Mouse (Mus musculus): ENCODE results near the gene Aktip.

DNA sequence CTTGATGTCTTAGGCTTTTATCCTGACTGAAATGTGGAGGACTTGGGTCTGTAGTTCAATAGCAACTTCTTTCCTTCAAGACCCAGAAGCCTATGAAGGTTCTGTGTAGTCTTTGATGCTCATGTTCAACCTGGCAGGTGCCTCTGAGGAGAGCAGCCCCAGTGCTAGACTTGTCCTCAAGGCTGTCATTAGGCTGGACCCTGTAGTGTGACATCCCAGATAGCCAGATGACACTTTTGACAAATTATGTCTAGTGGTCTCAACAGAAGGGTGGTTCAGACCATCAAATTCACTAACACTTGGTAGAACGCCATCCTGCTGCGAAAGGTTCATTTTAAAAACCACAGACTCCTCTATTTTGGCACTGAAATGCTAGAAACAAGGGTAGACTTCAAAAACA is 13.2 kb upstream of the Aktip start:
- TF ChIP-seq NELFE (IDR thresholded peaks at IDR 0.05; ENCODE audit: low read depth, low read length) = no peak
- no peak for TF ChIP-seq CTCF (conservative IDR thresholded peaks at IDR 0.05 in 1 of 2, IDR thresholded peaks at IDR 0.05 in 1 of 2; ENCODE audit: low read depth in 2 of 2, low read length in 2 of 2)
- TF ChIP-seq ZKSCAN1 (IDR thresholded peaks at IDR 0.05; ENCODE audit: borderline replicate concordance, low read depth, low read length) = no peak
- no peak for TF ChIP-seq JUND (conservative IDR thresholded peaks at IDR 0.05; ENCODE audit: low read depth, low read length)
